Mouse (Mus musculus): ENCODE measurements around the gene AI481877. TPM values are rescaled to one million over a fixed set of nuclear protein-coding genes. Genes with fewer than 3 reads are reported as not detected.
"Not testable (repeated sequence)": the region's sequence is repeated elsewhere in the genome, so short reads cannot be mapped to it uniquely, and the experiment has no call there.

AI481877 gene
- polyA plus RNA-seq (2021), result 0.01 TPM

- DNase-seq (ENCODE audit: low read depth, low spot score); ATAC-seq; POLR2A ChIA-PET; in situ Hi-C loops (cut with MboI; ENCODE audit: low pct_unique_long_range_greater_than_20kb); CTCF ChIA-PET; H3K27me3 ChIP-seq: not testable (repeated sequence)
Observed at GRCm38 (mm10) chr4:59138507-59139033, at the start of gene AI481877. Gene AI481877, minus strand, starts transcription at chr4:59138983.

GRCm38 (mm10) chr4:59188474-59188801, 49.7 kb upstream of the AI481877 start:
- ChIA-PET POLR2A (no interaction called here), CTCF (no interaction called here)
- ATAC-seq (no peak), DNase-seq (ENCODE audit: low read depth, low spot score) (no peak)
- TF ChIP-seq CTCF (IDR thresholded peaks at IDR 0.05), result no peak
- no peaks in the 10 kb centered on the region for H3K27me3 ChIP-seq
- in situ Hi-C loops (cut with MboI; ENCODE audit: low pct_unique_long_range_greater_than_20kb), result loop anchor here (5.0 kb wide), 1 partner anchor 91 kb away; no protein-coding TSS in a partner anchor

GRCm38 (mm10) chr4:59187289-59187688, 48.5 kb upstream of the AI481877 start:
- CTCF ChIA-PET, result no interaction called here
- no peak for ATAC-seq

GRCm38 (mm10) chr4:59185671-59186070, 46.9 kb upstream of the AI481877 start:
- ATAC-seq (no peak), DNase-seq (ENCODE audit: low read depth, low spot score) (no peak)
- ChIA-PET POLR2A (no interaction called here), CTCF (no interaction called here)
- in situ Hi-C loops (cut with MboI; ENCODE audit: low pct_unique_long_range_greater_than_20kb), result loop anchor here (5.0 kb wide), 1 partner anchor 88 kb away; no protein-coding TSS in a partner anchor
- TF ChIP-seq CTCF (IDR thresholded peaks at IDR 0.05), result no peak
- H3K27me3 ChIP-seq, result no peaks in the 10 kb centered on the region

More at GRCm38 (mm10) chr4:59187289-59187688, 48.5 kb upstream of the AI481877 start:
- POLR2A ChIA-PET, result no interaction called here
- H3K27me3 ChIP-seq, result no peaks in the 10 kb centered on the region
- no peak for DNase-seq (ENCODE audit: low read depth, low spot score)
- in situ Hi-C loops (cut with MboI; ENCODE audit: low pct_unique_long_range_greater_than_20kb), result loop anchor here (5.0 kb wide), 1 partner anchor 90 kb away; no protein-coding TSS in a partner anchor
- peak; percentile 80 for TF ChIP-seq CTCF (IDR thresholded peaks at IDR 0.05)

GRCm38 (mm10) chr4:59181320-59182271, 42.8 kb upstream of the AI481877 start:
- CTCF ChIA-PET, result no interaction called here
- no peak for ATAC-seq
- in situ Hi-C loops (cut with MboI; ENCODE audit: low pct_unique_long_range_greater_than_20kb), result no loop called here
- no peak for TF ChIP-seq CTCF (IDR thresholded peaks at IDR 0.05)
- no peak for DNase-seq (ENCODE audit: low read depth, low spot score)
- POLR2A ChIA-PET, result no interaction called here
- H3K27me3 ChIP-seq, result no peaks in the 10 kb centered on the region

GRCm38 (mm10) chr4:59177566-59177965, 38.8 kb upstream of the AI481877 start:
- TF ChIP-seq CTCF (IDR thresholded peaks at IDR 0.05), result no peak
- ChIA-PET POLR2A (no interaction called here), CTCF (no interaction called here)
- DNase-seq (ENCODE audit: low read depth, low spot score) (no peak), ATAC-seq (no peak)
- in situ Hi-C loops (cut with MboI; ENCODE audit: low pct_unique_long_range_greater_than_20kb), result no loop called here
- H3K27me3 ChIP-seq, result no peaks in the 10 kb centered on the region

- no peaks in the 10 kb centered on the region for H3K27me3 ChIP-seq
- POLR2A ChIA-PET, result no interaction called here
- no peak for TF ChIP-seq CTCF (IDR thresholded peaks at IDR 0.05)
- no peak for ATAC-seq
- in situ Hi-C loops (cut with MboI; ENCODE audit: low pct_unique_long_range_greater_than_20kb), result no loop called here
- DNase-seq (ENCODE audit: low read depth, low spot score), result no peak
- CTCF ChIA-PET, result no interaction called here
Observed at GRCm38 (mm10) chr4:59175929-59176328, 37.1 kb upstream of the AI481877 start.

GRCm38 (mm10) chr4:59175003-59175402, 36.2 kb upstream of the AI481877 start:
- in situ Hi-C loops (cut with MboI; ENCODE audit: low pct_unique_long_range_greater_than_20kb), result no loop called here
- POLR2A ChIA-PET, result no interaction called here
- CTCF ChIA-PET, result no interaction called here
- no peaks in the 10 kb centered on the region for H3K27me3 ChIP-seq
- ATAC-seq (no peak), DNase-seq (ENCODE audit: low read depth, low spot score) (no peak)
- no peak for TF ChIP-seq CTCF (IDR thresholded peaks at IDR 0.05)

GRCm38 (mm10) chr4:59173181-59173922, 34.6 kb upstream of the AI481877 start:
- DNase-seq (ENCODE audit: low read depth, low spot score) (no peak), ATAC-seq (no peak)
- no peak for TF ChIP-seq CTCF (IDR thresholded peaks at IDR 0.05)
- H3K27me3 ChIP-seq, result no peaks in the 10 kb centered on the region
- in situ Hi-C loops (cut with MboI; ENCODE audit: low pct_unique_long_range_greater_than_20kb), result no loop called here
- ChIA-PET POLR2A (no interaction called here), CTCF (no interaction called here)

GRCm38 (mm10) chr4:59172616-59173015, 33.8 kb upstream of the AI481877 start:
- in situ Hi-C loops (cut with MboI; ENCODE audit: low pct_unique_long_range_greater_than_20kb), result no loop called here
- CTCF ChIA-PET, result no interaction called here
- no peak for ATAC-seq
- POLR2A ChIA-PET, result no interaction called here
- no peaks in the 10 kb centered on the region for H3K27me3 ChIP-seq
- DNase-seq (ENCODE audit: low read depth, low spot score), result no peak
- TF ChIP-seq CTCF (IDR thresholded peaks at IDR 0.05), result no peak

- CTCF ChIA-PET, result interaction anchor here (1.1 kb wide), 1 partner anchor 18 kb away, joined by 3 read pairs; no protein-coding TSS in a partner anchor
- no peaks in the 10 kb centered on the region for H3K27me3 ChIP-seq
- no peak for TF ChIP-seq CTCF (IDR thresholded peaks at IDR 0.05)
- POLR2A ChIA-PET, result no interaction called here
- in situ Hi-C loops (cut with MboI; ENCODE audit: low pct_unique_long_range_greater_than_20kb), result no loop called here
- no peak for ATAC-seq
- DNase-seq (ENCODE audit: low read depth, low spot score), result no peak
Observed at GRCm38 (mm10) chr4:59169981-59170380, 31.2 kb upstream of the AI481877 start.
